ENCODE assay signal across 8 mouse cellular contexts in the genomic region with DNA sequence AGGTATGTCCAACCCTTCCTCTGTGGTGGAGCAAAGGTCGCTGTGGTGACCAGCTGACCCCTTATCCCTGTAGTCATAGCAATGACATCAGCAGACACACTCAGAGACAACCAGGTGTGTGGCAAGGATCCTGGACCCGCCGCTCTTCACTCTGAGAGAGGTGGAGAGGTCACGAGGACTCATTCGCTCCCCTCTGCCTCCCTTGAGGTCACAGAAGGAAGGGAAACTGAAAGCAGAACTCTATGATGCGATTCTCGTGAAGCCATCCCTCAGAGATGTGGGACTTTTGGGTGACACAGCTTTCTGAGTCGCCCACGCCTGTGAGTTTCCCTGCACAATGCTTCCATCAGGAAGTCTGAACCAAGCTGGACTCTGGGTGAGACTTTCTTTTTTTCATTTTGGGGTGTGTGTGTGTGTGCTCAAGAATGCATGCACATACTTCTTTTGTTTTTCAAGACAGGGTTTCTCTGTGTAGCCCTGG. TPM values are rescaled to one million over a fixed set of nuclear protein-coding genes. Genes with fewer than 3 reads are reported as not detected.
DNase-seq lines count a peak whose midpoint lies in the region; ATAC-seq and TF ChIP-seq lines count a peak whose summit lies in the region.
"Had no signal": no experiment of that assay in that cellular context is flagged by ENCODE, and none has a peak within 500 bp of the region (broad histone marks: within the 10 kb centered on the region; RNA-seq: fewer than 3 reads in every experiment).

No protein-coding gene starts in this region.

- peak; percentile 74 to 84 for ATAC-seq in hematopoietic stem cell, adult 5-6 weeks (replicated peaks in 1 of 2; ENCODE audit: insufficient read depth in 1 of 2, low FRiP score in 2 of 2, low TSS enrichment in 1 of 2, low read depth in 1 of 2, poor library complexity in 2 of 2, severe bottlenecking in 2 of 2)

- no peaks in the 10 kb centered on the region for H3K79me2 ChIP-seq in CH12.LX (replicated peaks; ENCODE audit: control insufficient read depth, extremely low read depth, insufficient read depth, poor library complexity, severe bottlenecking)

- H3K36me3 ChIP-seq in CH12.LX (replicated peaks in 1 of 2; ENCODE audit: control insufficient read depth in 1 of 2, insufficient read depth in 1 of 2, low read length in 1 of 2) = peaks cover 36 to 44% of the 10 kb centered on the region in 2 experiments

- peak overlapping the region; percentile 21 to 34 (median 27) for H3K4me3 ChIP-seq in CH12.LX (replicated peaks in 1 of 3; ENCODE audit: low read depth in 2 of 3, low read length in 2 of 3, poor library complexity in 1 of 3)
- H3K4me3 ChIP-seq in bone marrow macrophage, adult 2 months (ENCODE audit: insufficient read depth, low read length) = peak overlapping the region; percentile 34
- H3K4me3 ChIP-seq: embryonic facial prominence, embryonic 15.5 days had no signal

- peaks cover 16% of the 10 kb centered on the region for H3K9me3 ChIP-seq in CH12.LX (replicated peaks; ENCODE audit: low read length)

- intact Hi-C loops in gastrocnemius, postnatal 14 days (cut with DNase I; ENCODE audit: low total_unique reads) = no loop called here

- TF ChIP-seq RAD21 in CH12.LX (IDR thresholded peaks at IDR 0.05; ENCODE audit: low read depth, low read length) = no peak; the same call in 1 of the 2 replicates

- H3K4me2 ChIP-seq in CH12.LX (ENCODE audit: insufficient read depth, low read depth, poor library complexity, severe bottlenecking) = peak overlapping the region; percentile 94
- H3K4me2 ChIP-seq: embryonic facial prominence, embryonic 15.5 days had no signal

- in situ Hi-C loops in CH12.LX (cut with MboI; ENCODE audit: low pct_ligation_motif_present, low pct_unique_long_range_greater_than_20kb, low sequenced_read_pairs) = loop anchor here (5.0 to 10.0 kb wide), 3 partner anchors 36 to 239 kb away; no protein-coding TSS in a partner anchor

- H3K27ac ChIP-seq in CH12.LX (ENCODE audit: insufficient read depth, low read depth) = peak overlapping the region; percentile 99
- peak overlapping the region; percentile 79 for H3K27ac ChIP-seq in bone marrow macrophage, adult 2 months (ENCODE audit: insufficient read depth, low read depth, low read length)

- TF ChIP-seq EP300 in CH12.LX (IDR thresholded peaks at IDR 0.05; ENCODE audit: low read length) = peak; percentile 86

- TF ChIP-seq POLR2A in CH12.LX (IDR thresholded peaks at IDR 0.05; ENCODE audit: low read depth, low read length) = peak; percentile 40; the same call in 1 of the 2 replicates
- TF ChIP-seq POLR2A in bone marrow macrophage, adult 2 months (IDR thresholded peaks at IDR 0.05; ENCODE audit: borderline replicate concordance, low read depth, low read length) = no peak

- DNase-seq in CH12.LX (ENCODE audit: extremely low read depth) = peak; percentile 92
- peak; percentile 42 to 55 for DNase-seq in lung, postnatal 4 days
- no peak for DNase-seq in urinary bladder, adult 18-20 months (ENCODE audit: low spot score in 2 of 2)
- no peak for DNase-seq in cerebellum, adult 9-10 months
- DNase-seq in gastrocnemius, postnatal 14 days = no peak

- dilution Hi-C loops in CH12.LX (cut with MboI; ENCODE audit: extremely low pct_ligation_motif_present, extremely low pct_unique_long_range_greater_than_20kb, low sequenced_read_pairs) = no loop called here

- H3K9ac ChIP-seq in CH12.LX (ENCODE audit: insufficient read depth, low read depth) = peak overlapping the region; percentile 57
- H3K9ac ChIP-seq: embryonic facial prominence, embryonic 15.5 days had no signal

- H3K4me1 ChIP-seq in CH12.LX (ENCODE audit: control insufficient read depth in 1 of 2, insufficient read depth in 2 of 2) = peaks cover 16 to 45% of the 10 kb centered on the region in 2 experiments
- H3K4me1 ChIP-seq in bone marrow macrophage, adult 2 months (ENCODE audit: control insufficient read depth, insufficient read depth, low read length) = peaks cover 27% of the 10 kb centered on the region

- H3K27me3 ChIP-seq in CH12.LX (replicated peaks) = no peaks in the 10 kb centered on the region
- H3K27me3 ChIP-seq: embryonic facial prominence, embryonic 15.5 days had no signal

- TF ChIP-seq CTCF in CH12.LX (conservative IDR thresholded peaks at IDR 0.05 in 1 of 2, IDR thresholded peaks at IDR 0.05 in 1 of 2; ENCODE audit: low read depth in 2 of 2, low read length in 2 of 2) = no peak
- no peak for TF ChIP-seq CTCF in bone marrow macrophage, adult 2 months (IDR thresholded peaks at IDR 0.05; ENCODE audit: low read depth, low read length)

TF ChIP-seq in CH12.LX, 34 proteins besides CTCF, POLR2A, EP300 and RAD21:
- TF ChIP-seq JUN (IDR thresholded peaks at IDR 0.05; ENCODE audit: insufficient read depth, low read depth, low read length) (peak; percentile 32; the same call in 1 of the 2 replicates), GABPA (IDR thresholded peaks at IDR 0.05; ENCODE audit: insufficient replicate concordance, low read depth, low read length) (no peak), MAZ (IDR thresholded peaks at IDR 0.05; ENCODE audit: low read depth, low read length) (no peak), USF1 (IDR thresholded peaks at IDR 0.05; ENCODE audit: low read depth, low read length) (peak; percentile 51), RCOR1 (conservative IDR thresholded peaks at IDR 0.05; ENCODE audit: low read depth, low read length) (peak; percentile 48; the same call in 1 of the 2 replicates), ZNF384 (IDR thresholded peaks at IDR 0.05; ENCODE audit: low read depth, low read length) (0 out of 2 replicates have a peak, but pooled peaks have one; percentile 14), MAFK (IDR thresholded peaks at IDR 0.05; ENCODE audit: insufficient replicate concordance, low read length) (0 out of 2 replicates have a peak, but pooled peaks have one; percentile 52), UBTF (IDR thresholded peaks at IDR 0.05; ENCODE audit: low read depth, low read length) (no peak), IRF4 (IDR thresholded peaks at IDR 0.05; ENCODE audit: low read depth, low read length) (peak; percentile 93), SMC3 (IDR thresholded peaks at IDR 0.05; ENCODE audit: low read depth, low read length) (peak; percentile 36; the same call in 1 of the 2 replicates), SIN3A (IDR thresholded peaks at IDR 0.05; ENCODE audit: low read length) (peak; percentile 46), ZKSCAN1 (IDR thresholded peaks at IDR 0.05; ENCODE audit: borderline replicate concordance, low read depth, low read length) (no peak), MEF2A (IDR thresholded peaks at IDR 0.05; ENCODE audit: borderline replicate concordance, low read depth, low read length) (peak; percentile 80), ZMIZ1 (IDR thresholded peaks at IDR 0.05; ENCODE audit: low read depth, low read length) (no peak), POLR2AphosphoS2 (IDR thresholded peaks at IDR 0.05; ENCODE audit: low read depth, low read length) (peak; percentile 44; the same call in 1 of the 2 replicates), MAX (IDR thresholded peaks at IDR 0.05; ENCODE audit: low read length) (peak; percentile 19; the same call in 1 of the 2 replicates), NELFE (IDR thresholded peaks at IDR 0.05; ENCODE audit: low read depth, low read length) (no peak), ETS1 (conservative IDR thresholded peaks at IDR 0.05; ENCODE audit: low read depth, low read length) (peak; percentile 95), TCF12 (IDR thresholded peaks at IDR 0.05; ENCODE audit: low read depth, low read length) (peak; percentile 81; the same call in 1 of the 2 replicates), CHD2 (IDR thresholded peaks at IDR 0.05; ENCODE audit: low read length) (peak; percentile 54; the same call in 1 of the 2 replicates), MYC (IDR thresholded peaks at IDR 0.05; ENCODE audit: low read depth, low read length) (peak; percentile 78), ELF1 (IDR thresholded peaks at IDR 0.05; ENCODE audit: low read depth, low read length) (peak; percentile 35), PAX5 (IDR thresholded peaks at IDR 0.05; ENCODE audit: low read length) (no peak), USF2 (conservative IDR thresholded peaks at IDR 0.05; ENCODE audit: low read depth, low read length) (no peak; the same call in 1 of the 2 replicates), BHLHE40 (IDR thresholded peaks at IDR 0.05; ENCODE audit: low read depth, low read length) (peak; percentile 90), KAT2A (IDR thresholded peaks at IDR 0.05; ENCODE audit: insufficient replicate concordance, low read length) (no peak), TBP (conservative IDR thresholded peaks at IDR 0.05; ENCODE audit: low read depth, low read length) (no peak), NRF1 (IDR thresholded peaks at IDR 0.05; ENCODE audit: low read depth, low read length) (no peak)

RNA-seq across cellular contexts. Expression of gene Srrm1, which starts 39.3 kb away (rescaled TPM):
- total RNA-seq in CH12.LX (2012; rRNA removed) (23.6 and 26.0 TPM in 2 replicates), CH12.LX (2014; rRNA removed) (12.3 and 14.2 TPM in 2 replicates)
- polyA plus RNA-seq in CH12.LX (2012; ENCODE audit: insufficient read length, low read depth) = 171 and 180 TPM in 2 replicates
- 129 and 141 TPM in 2 replicates for polyA plus RNA-seq in bone marrow macrophage, adult 2 months (2012; ENCODE audit: insufficient read depth, insufficient read length, missing spikeins)
- 116 and 160 TPM in 2 replicates for total RNA-seq in hematopoietic stem cell, adult 5-6 weeks (2017)
- total RNA-seq in gastrocnemius, postnatal 14 days (2021) = 10 to 100 TPM; 57.8 to 68.3 TPM

RNA-seq across cellular contexts. Expression of gene Clic4, which starts 41.2 kb away (rescaled TPM):
- total RNA-seq in CH12.LX (2012; rRNA removed) (124 and 154 TPM in 2 replicates), CH12.LX (2014; rRNA removed) (182 and 199 TPM in 2 replicates)
- 198 and 214 TPM in 2 replicates for polyA plus RNA-seq in CH12.LX (2012; ENCODE audit: insufficient read length, low read depth)
- 121 and 131 TPM in 2 replicates for polyA plus RNA-seq in bone marrow macrophage, adult 2 months (2012; ENCODE audit: insufficient read depth, insufficient read length, missing spikeins)
- 62.0 and 66.9 TPM in 2 replicates for total RNA-seq in hematopoietic stem cell, adult 5-6 weeks (2017)
- 10 to 100 TPM; 41.0 to 50.9 TPM for total RNA-seq in gastrocnemius, postnatal 14 days (2021)

Comparison
In these comparisons a context has a peak if more than half of its experiments do, and no peak if none do; other contexts are left out.
1. DNase-seq: peak in CH12.LX (single experiment) and lung, postnatal 4 days (2 of 2); none in urinary bladder, adult 18-20 months (0 of 2), cerebellum, adult 9-10 months (single experiment) and gastrocnemius, postnatal 14 days (single experiment).